Mouse (Mus musculus) heart, embryonic 12.5 days (tissue): ENCODE results near the gene Gabpb1. TPM values are rescaled to one million over a fixed set of nuclear protein-coding genes. Genes with fewer than 3 reads are reported as not detected.
"Not testable (repeated sequence)": the region's sequence is repeated elsewhere in the genome, so short reads cannot be mapped to it uniquely, and the experiment has no call there.

Experiments used
- ATAC-seq: fragments of 200-750 bp; cut with Nextera tagmentation; 2 replicates; pipeline ENCODE4 v1.8.0; 2017; ENCODE audit warnings: moderate TSS enrichment, moderate library complexity; ENCODE audit not compliant: insufficient number of reproducible peaks, low FRiP score
- H3K27ac ChIP-seq: fragments of 300-500 bp; sonication (generic); 2 replicates; pipeline ENCODE4 v1.5.1; 2016; ENCODE audit warnings: mild to moderate bottlenecking, moderate library complexity; ENCODE audit not compliant: poor library complexity, severe bottlenecking
- H3K27me3 ChIP-seq: fragments of 300-500 bp; sonication (generic); replicated peaks from 2 replicates; pipeline ENCODE4 v1.6.1; 2016; ENCODE audit warnings: mild to moderate bottlenecking, moderate library complexity
- H3K36me3 ChIP-seq: fragments of 300-500 bp; sonication (generic); 2 replicates; pipeline ENCODE4 v1.6.1; 2016; ENCODE audit warnings: mild to moderate bottlenecking, moderate library complexity
- H3K4me1 ChIP-seq: fragments of 300-500 bp; sonication (generic); replicated peaks from 2 replicates; pipeline ENCODE4 v1.6.1; 2016; ENCODE audit warnings: mild to moderate bottlenecking
- H3K4me2 ChIP-seq: fragments of 300-500 bp; sonication (generic); 2 replicates; pipeline ENCODE4 v1.6.1; 2016; ENCODE audit warnings: mild to moderate bottlenecking, moderate library complexity
- H3K4me3 ChIP-seq: fragments of 300-500 bp; sonication (generic); 2 replicates; pipeline ENCODE4 v1.5.1; 2016; ENCODE audit warnings: mild to moderate bottlenecking
- H3K9ac ChIP-seq: fragments of 300-500 bp; sonication (generic); 2 replicates; pipeline ENCODE4 v1.6.1; 2016; ENCODE audit warnings: mild to moderate bottlenecking, moderate library complexity
- H3K9me3 ChIP-seq: fragments of 300-500 bp; sonication (generic); replicated peaks from 2 replicates; pipeline ENCODE4 v1.6.1; 2016; ENCODE audit warnings: mild to moderate bottlenecking, moderate library complexity
- WGBS: fragments of 180-500 bp; shearing (Covaris S2); methylation state at CpG from one replicate; pipeline ENCODE4 v1.1.7; 2016; 5-methylcytosine and 5-hydroxymethylcytosine counted together
- polyA plus RNA-seq: library from polyadenylated mRNA; unstranded; fragments of >200 nt; fragmentation: Nextera tagmentation; extraction: Ambion mirVana; gene quantifications from 2 replicates; pipeline ENCODE4 v1.2.1, GENCODE M21; 2016

Gene Gabpb1
- polyA plus RNA-seq, 1 experiment from 2014 or later: 39.0 TPM

GRCm38 (mm10) chr2:126640298-126640697, 35.8 kb downstream of the Gabpb1 start:
- Histone ChIP-seq H3K9me3 (peaks cover 5% of the 10 kb centered on the region; the same call in 1 of the 2 replicates), H3K4me2 (no peak overlapping the region), H3K27me3 (no peaks in the 10 kb centered on the region), H3K4me3 (no peak overlapping the region), H3K27ac (no peak overlapping the region), H3K36me3 (peaks cover 56% of the 10 kb centered on the region), H3K9ac (no peak overlapping the region), H3K4me1 (0 out of 2 replicates have a peak, but pooled peaks cover 3% of the 10 kb centered on the region)
- 79% methylated on average over 2 of the region's 2 CpGs for whole genome bisulfite sequencing
- no peak for ATAC-seq

- no peak overlapping the region for H3K4me3 ChIP-seq
- no peak overlapping the region for H3K9ac ChIP-seq
- H3K27me3 ChIP-seq: no peaks in the 10 kb centered on the region
- no peak overlapping the region for H3K27ac ChIP-seq
- no peak for ATAC-seq
- H3K9me3 ChIP-seq: peaks cover 5% of the 10 kb centered on the region; the same call in 1 of the 2 replicates
- H3K4me1 ChIP-seq: no peaks in the 10 kb centered on the region
- H3K4me2 ChIP-seq: no peak overlapping the region
- 67% methylated on average over 12 of the region's 12 CpGs for WGBS
- peaks cover 57% of the 10 kb centered on the region for H3K36me3 ChIP-seq
These were observed 40.0 kb downstream of the Gabpb1 start for GRCm38 (mm10) chr2:126635939-126636823.

- H3K27me3 ChIP-seq: no peaks in the 10 kb centered on the region
- ATAC-seq: no peak
- H3K9me3 ChIP-seq: no peaks in the 10 kb centered on the region
- no peak overlapping the region for H3K9ac ChIP-seq
- H3K4me2 ChIP-seq: no peak overlapping the region
- H3K27ac ChIP-seq: no peak overlapping the region
- no peak overlapping the region for H3K4me3 ChIP-seq
- no peaks in the 10 kb centered on the region for H3K4me1 ChIP-seq
- 83% methylated on average over 2 of the region's 2 CpGs for WGBS
- H3K36me3 ChIP-seq: peaks cover 56% of the 10 kb centered on the region
These were observed 43.0 kb downstream of the Gabpb1 start for GRCm38 (mm10) chr2:126633165-126633564.

GRCm38 (mm10) chr2:126628455-126628995, 47.6 kb downstream of the Gabpb1 start:
- 78% methylated on average over 9 of the region's 9 CpGs for WGBS
- H3K9me3 ChIP-seq: no peaks in the 10 kb centered on the region
- H3K4me2 ChIP-seq: no peak overlapping the region
- no peaks in the 10 kb centered on the region for H3K4me1 ChIP-seq
- no peak overlapping the region for H3K9ac ChIP-seq
- H3K36me3 ChIP-seq: peaks cover 49% of the 10 kb centered on the region
- no peak overlapping the region for H3K27ac ChIP-seq
- H3K27me3 ChIP-seq: no peaks in the 10 kb centered on the region
- no peak overlapping the region for H3K4me3 ChIP-seq
- ATAC-seq: no peak

GRCm38 (mm10) chr2:126623138-126623537, 53.0 kb downstream of the Gabpb1 start:
- Histone ChIP-seq H3K36me3 (peaks cover 11% of the 10 kb centered on the region), H3K4me1 (peaks cover 15% of the 10 kb centered on the region), H3K4me3 (no peak overlapping the region), H3K9ac (no peak overlapping the region), H3K9me3 (no peaks in the 10 kb centered on the region), H3K27ac (no peak overlapping the region), H3K27me3 (no peaks in the 10 kb centered on the region), H3K4me2 (no peak overlapping the region)
- no peak for ATAC-seq

- Histone ChIP-seq H3K36me3 (peaks cover 6% of the 10 kb centered on the region), H3K4me2 (no peak overlapping the region), H3K27ac (no peak overlapping the region), H3K4me3 (no peak overlapping the region), H3K9ac (no peak overlapping the region), H3K27me3 (no peaks in the 10 kb centered on the region), H3K9me3 (no peaks in the 10 kb centered on the region), H3K4me1 (peaks cover 15% of the 10 kb centered on the region)
- no peak for ATAC-seq
- WGBS: 74% methylated on average over 2 of the region's 2 CpGs
These were observed 53.7 kb downstream of the Gabpb1 start for GRCm38 (mm10) chr2:126622455-126622854.

GRCm38 (mm10) chr2:126619249-126619704, 56.9 kb downstream of the Gabpb1 start, which contains the start of gene Hdc:
Gene Hdc, minus strand, starts transcription at chr2:126619299.
- H3K4me2 ChIP-seq: peak within 1 kb of the TSS; percentile 51
- no peaks in the 10 kb centered on the region for H3K36me3 ChIP-seq
- 34% methylated on average over 14 of the region's 14 CpGs for WGBS
- 0 out of 2 replicates have a peak within 1 kb of the TSS, but pooled peaks have one; percentile 37 for H3K9ac ChIP-seq
- H3K27me3 ChIP-seq: no peaks in the 10 kb centered on the region
- H3K4me3 ChIP-seq: peak within 1 kb of the TSS; percentile 9; the same call in 1 of the 2 replicates
- peak within 1 kb of the TSS; percentile 68; the same call in 1 of the 2 replicates for H3K27ac ChIP-seq
- peaks cover 15% of the 10 kb centered on the region for H3K4me1 ChIP-seq
- ATAC-seq: no peak; the same call in 1 of the 2 replicates
- H3K9me3 ChIP-seq: no peaks in the 10 kb centered on the region

- peak overlapping the region; percentile 68; the same call in 1 of the 2 replicates for H3K27ac ChIP-seq
- WGBS: 15% methylated on average over 8 of the region's 8 CpGs
- peak overlapping the region; percentile 51 for H3K4me2 ChIP-seq
- ATAC-seq: peak; percentile 39; the same call in 1 of the 2 replicates
- H3K36me3 ChIP-seq: no peaks in the 10 kb centered on the region
- H3K9ac ChIP-seq: 0 out of 2 replicates have a peak overlapping the region, but pooled peaks have one; percentile 37
- no peaks in the 10 kb centered on the region for H3K9me3 ChIP-seq
- peaks cover 15% of the 10 kb centered on the region for H3K4me1 ChIP-seq
- peak overlapping the region; percentile 9; the same call in 1 of the 2 replicates for H3K4me3 ChIP-seq
- no peaks in the 10 kb centered on the region for H3K27me3 ChIP-seq
These were observed 57.5 kb downstream of the Gabpb1 start for GRCm38 (mm10) chr2:126618470-126619179.

- ATAC-seq: no peak
- Histone ChIP-seq H3K27me3 (no peaks in the 10 kb centered on the region), H3K27ac (no peak overlapping the region), H3K9ac (no peak overlapping the region), H3K4me3 (no peak overlapping the region), H3K36me3 (no peaks in the 10 kb centered on the region), H3K4me1 (peaks cover 15% of the 10 kb centered on the region), H3K4me2 (no peak overlapping the region), H3K9me3 (no peaks in the 10 kb centered on the region)
- WGBS: 82% methylated on average over 3 of the region's 3 CpGs
These were observed 60.8 kb downstream of the Gabpb1 start for GRCm38 (mm10) chr2:126615355-126615754.

- ATAC-seq, H3K9me3 ChIP-seq, H3K4me3 ChIP-seq, H3K4me2 ChIP-seq, H3K9ac ChIP-seq, H3K27ac ChIP-seq, H3K36me3 ChIP-seq, H3K27me3 ChIP-seq, H3K4me1 ChIP-seq: not testable (repeated sequence)
- 42% methylated on average over 12 of the region's 12 CpGs for WGBS
These were observed 66.5 kb downstream of the Gabpb1 start for GRCm38 (mm10) chr2:126609600-126609999.
